Mouse (Mus musculus): ENCODE measurements around the gene Atg10.

DNA sequence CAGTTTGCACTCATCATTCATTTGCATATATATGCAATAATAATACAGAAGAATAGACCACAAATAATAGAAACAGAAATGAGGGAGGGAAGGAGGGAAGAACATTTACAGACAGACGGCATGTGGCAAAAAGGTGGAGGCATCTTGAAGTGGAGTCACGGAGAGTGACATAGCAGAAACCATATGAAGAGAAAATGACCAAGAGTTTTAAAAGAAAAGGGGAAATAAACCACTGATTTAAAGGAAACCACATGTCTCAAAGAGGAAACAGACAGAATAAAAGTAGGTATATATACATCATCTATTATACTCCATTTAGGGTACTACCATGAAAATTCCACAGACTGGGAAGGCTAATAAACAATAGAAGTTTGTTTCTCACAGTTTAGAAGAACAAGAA lies 239.7 kb downstream of the Atg10 start:
- TF ChIP-seq CTCF (IDR thresholded peaks at IDR 0.05; ENCODE audit: low read depth), result no peak
- TF ChIP-seq EP300 (IDR thresholded peaks at IDR 0.05; ENCODE audit: low read depth), result no peak
